Mouse (Mus musculus): ENCODE measurements around the gene Efcab10.

Efcab10 gene

DNA sequence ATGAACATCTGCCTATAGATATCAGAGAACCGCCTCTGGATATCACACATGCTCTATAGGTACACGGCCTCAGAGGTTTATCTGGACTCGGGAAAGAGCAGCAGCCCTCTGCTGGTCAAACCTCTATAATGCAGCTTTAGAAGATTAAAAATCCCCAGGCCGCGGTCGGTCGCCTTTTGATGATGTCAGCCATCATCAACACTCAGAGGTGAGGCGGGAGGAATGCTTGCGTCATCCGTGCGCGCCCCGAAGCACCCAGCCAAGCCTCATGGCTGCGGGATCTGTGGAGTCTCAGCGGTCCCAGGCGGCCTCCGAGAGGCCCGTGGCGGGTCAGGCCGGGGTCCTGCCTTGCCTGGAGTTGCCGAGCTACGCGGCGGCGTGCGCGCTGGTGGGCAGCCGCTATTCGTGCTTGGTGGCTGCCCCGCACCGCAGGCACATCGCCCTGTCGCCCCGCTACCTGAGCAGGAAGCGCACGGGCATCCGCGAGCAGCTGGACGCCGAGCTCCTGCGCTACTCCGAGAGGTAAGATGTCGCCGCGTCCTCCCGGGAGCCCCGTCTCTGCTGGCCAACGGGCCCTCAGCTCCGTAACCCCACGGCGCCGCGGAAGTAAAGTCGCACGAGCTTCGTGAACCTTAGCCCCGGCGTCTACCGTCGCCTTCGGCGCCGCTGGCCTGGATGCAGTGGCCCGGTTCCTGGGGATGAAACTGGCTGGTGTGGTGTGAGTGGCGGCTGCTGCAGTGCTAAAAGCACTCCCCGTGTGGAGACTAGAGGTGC lies 34.9 kb downstream of the Efcab10 start, which contains the start of gene Twistnb:
Gene Twistnb, plus strand, starts transcription at position 249 of the 774 bp plus-strand sequence.
- peak; percentile 95 to 97 for DNase-seq

GRCm38 (mm10) chr12:33433812-33434211 lies 39.2 kb downstream of the Efcab10 start:
- DNase-seq = peak; percentile 33 to 41

DNA sequence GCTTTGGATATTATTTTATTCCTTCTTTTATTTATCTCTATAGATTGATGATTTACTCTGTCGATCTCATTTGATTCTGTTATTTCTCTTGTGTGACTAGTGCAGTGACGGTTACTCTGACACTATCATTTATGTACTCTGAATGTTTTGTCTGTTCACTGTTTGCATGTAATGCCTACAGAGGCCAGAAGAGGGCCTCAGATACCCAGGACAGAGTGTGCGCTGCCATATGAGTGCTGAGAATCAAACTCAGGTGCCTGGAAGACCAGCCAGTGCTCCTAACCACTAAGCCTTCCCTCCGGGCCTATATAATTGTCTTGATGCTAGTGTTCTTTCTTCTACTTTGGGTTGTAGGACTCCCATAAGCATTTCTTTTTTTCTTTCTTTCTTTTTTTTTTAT lies 40.1 kb downstream of the Efcab10 start:
- no peak for DNase-seq
